Mouse (Mus musculus) heart, embryonic 16.5 days (tissue): ENCODE measurements around the gene Creb3. TPM values are rescaled to one million over a fixed set of nuclear protein-coding genes. Genes with fewer than 3 reads are reported as not detected.
"Not testable (repeated sequence)": the region's sequence is repeated elsewhere in the genome, so short reads cannot be mapped to it uniquely, and the experiment has no call there.

ENCODE experiments used
- ATAC-seq: fragments of 200-750 bp; cut with Nextera tagmentation; replicated peaks from 2 replicates; pipeline ENCODE4 v1.8.0; 2017; ENCODE audit warnings: moderate number of reproducible peaks; ENCODE audit not compliant: insufficient read depth, low FRiP score; ENCODE audit errors: extremely low read depth
- H3K27ac ChIP-seq: fragments of 300-500 bp; sonication (generic); 2 replicates; pipeline ENCODE4 v1.5.1; 2014; ENCODE audit warnings: mild to moderate bottlenecking, low read length, control low read depth, moderate library complexity
- H3K27me3 ChIP-seq: fragments of 300-500 bp; sonication (generic); 2 replicates; pipeline ENCODE4 v1.6.1; 2014; ENCODE audit warnings: low read length, mixed read lengths; ENCODE audit not compliant: control insufficient read depth, insufficient read depth
- H3K36me3 ChIP-seq: fragments of 300-500 bp; sonication (generic); 2 replicates; pipeline ENCODE4 v1.6.1; 2014; ENCODE audit not compliant: control insufficient read depth, insufficient read depth
- H3K4me1 ChIP-seq: fragments of 300-500 bp; sonication (generic); 2 replicates; pipeline ENCODE4 v1.6.1; 2014; ENCODE audit warnings: low read length, mixed read lengths; ENCODE audit not compliant: control insufficient read depth, insufficient read depth
- H3K4me2 ChIP-seq: fragments of 300-500 bp; sonication (generic); 2 replicates; pipeline ENCODE4 v1.6.1; 2014; ENCODE audit warnings: low read depth, mild to moderate bottlenecking, control low read depth, low read length
- H3K4me3 ChIP-seq: fragments of 300-500 bp; sonication (generic); 2 replicates; pipeline ENCODE4 v1.5.1; 2014; ENCODE audit warnings: mild to moderate bottlenecking, control low read depth, low read length
- H3K9ac ChIP-seq: fragments of 300-500 bp; sonication (generic); 2 replicates; pipeline ENCODE4 v1.6.1; 2014; ENCODE audit warnings: low read length, control low read depth
- H3K9me3 ChIP-seq: fragments of 300-500 bp; sonication (generic); replicated peaks from 2 replicates; pipeline ENCODE4 v1.6.1; 2016; ENCODE audit warnings: low read length; ENCODE audit not compliant: control insufficient read depth
- WGBS: fragments of 180-500 bp; shearing (Covaris S2); extraction: QIAGEN DNeasy Blood & Tissue Kit; methylation state at CpG from one replicate; pipeline ENCODE4 v1.1.7; 2014; 5-methylcytosine and 5-hydroxymethylcytosine counted together
- polyA plus RNA-seq: library from polyadenylated mRNA; unstranded; fragments of >200 nt; fragmentation: Nextera tagmentation; extraction: Ambion mirVana; gene quantifications from 2 replicates; pipeline ENCODE4 v1.2.1, GENCODE M21; 2015

Gene Creb3
- polyA plus RNA-seq, 1 experiment from 2014 or later = 60.3 TPM

DNA sequence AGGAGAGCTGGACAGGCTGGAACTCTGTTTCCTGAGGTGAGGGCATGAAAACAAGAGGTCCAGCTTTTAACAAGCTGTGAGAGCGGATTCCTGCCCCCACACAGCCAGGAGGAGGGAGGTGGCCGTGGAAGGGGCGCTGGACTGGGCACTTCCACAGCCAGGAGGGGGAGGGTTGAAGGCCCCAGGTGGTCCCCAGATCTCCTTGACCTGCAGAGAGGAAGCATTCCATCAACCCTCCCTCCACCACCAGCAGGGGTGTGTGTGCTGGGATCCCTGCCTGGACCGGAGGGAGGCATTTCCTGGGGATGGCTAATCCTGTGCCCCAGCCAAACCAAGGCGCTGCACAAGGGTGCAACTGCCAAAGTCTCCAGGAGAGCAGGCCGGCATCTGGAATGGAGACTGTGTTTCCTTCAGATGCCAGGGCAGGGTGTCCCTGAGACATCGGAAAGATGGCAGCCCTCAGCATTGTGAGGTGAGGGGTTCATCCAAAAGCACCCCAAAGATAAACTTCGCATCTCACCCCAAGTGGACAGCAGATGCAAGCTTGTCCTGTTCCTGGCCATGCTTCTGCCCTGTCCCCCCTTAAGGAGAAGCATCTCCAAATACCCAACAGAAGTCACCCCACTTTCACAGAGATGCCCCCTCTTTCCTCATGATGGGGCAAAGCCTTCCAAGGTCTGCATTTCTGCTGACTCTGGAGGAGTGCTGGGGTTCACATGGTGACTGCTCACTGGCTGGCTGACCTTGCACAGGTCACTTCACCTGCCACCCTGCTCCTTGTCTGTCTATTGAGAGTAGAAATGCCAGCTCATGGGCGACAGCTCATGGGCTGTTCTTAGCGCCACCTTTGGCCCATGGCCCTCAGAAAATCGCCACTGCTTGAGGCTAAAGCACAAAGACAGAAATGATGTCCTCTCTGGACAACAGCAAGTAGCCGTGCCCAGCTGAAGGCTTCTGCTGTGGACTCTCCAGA lies 22.6 kb downstream of the Creb3 start, which contains the start of gene Msmp:
TSS of gene Msmp (minus strand) at position 51 of the 973 bp plus-strand sequence.
- H3K9ac ChIP-seq = no peak within 1 kb of the TSS
- H3K4me2 ChIP-seq = no peak within 1 kb of the TSS
- peaks cover 9% of the 10 kb centered on the region for H3K4me1 ChIP-seq
- H3K27me3 ChIP-seq = no peaks in the 10 kb centered on the region
- H3K27ac ChIP-seq = 0 out of 2 replicates have a peak within 1 kb of the TSS, but pooled peaks have one; percentile 3
- no peak within 1 kb of the TSS for H3K4me3 ChIP-seq
- WGBS = 50% methylated on average over 12 of the region's 12 CpGs
- H3K9me3 ChIP-seq = no peaks in the 10 kb centered on the region
- no peak for ATAC-seq
- H3K36me3 ChIP-seq = peaks cover 29% of the 10 kb centered on the region

DNA sequence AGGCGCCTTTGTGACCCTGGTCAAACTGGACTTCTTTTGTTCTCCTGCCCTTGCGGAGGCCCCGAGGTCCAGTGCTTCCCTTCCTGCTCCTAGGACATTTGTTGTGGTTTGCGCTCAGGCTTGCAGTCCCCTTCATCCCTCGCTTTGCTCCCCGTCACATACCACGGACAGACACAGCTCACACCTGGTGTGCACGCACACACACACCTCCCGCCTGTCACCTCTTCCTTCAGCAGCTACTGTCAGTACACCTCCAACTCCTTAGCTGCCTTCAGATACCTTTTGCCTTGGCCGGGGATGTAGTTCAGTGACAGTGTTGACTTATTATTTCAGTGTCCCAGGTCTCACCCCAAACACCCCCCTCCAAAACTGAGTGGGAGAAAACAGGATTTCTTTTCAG lies 23.6 kb downstream of the Creb3 start:
- Histone ChIP-seq H3K36me3 (peaks cover 24% of the 10 kb centered on the region), H3K4me1 (0 out of 2 replicates have a peak, but pooled peaks cover 7% of the 10 kb centered on the region), H3K9me3 (no peaks in the 10 kb centered on the region), H3K9ac (no peak overlapping the region), H3K4me3 (no peak overlapping the region), H3K27ac (no peak overlapping the region), H3K4me2 (no peak overlapping the region), H3K27me3 (no peaks in the 10 kb centered on the region)
- WGBS = 44% methylated on average over 9 of the region's 10 CpGs
- ATAC-seq = no peak

DNA sequence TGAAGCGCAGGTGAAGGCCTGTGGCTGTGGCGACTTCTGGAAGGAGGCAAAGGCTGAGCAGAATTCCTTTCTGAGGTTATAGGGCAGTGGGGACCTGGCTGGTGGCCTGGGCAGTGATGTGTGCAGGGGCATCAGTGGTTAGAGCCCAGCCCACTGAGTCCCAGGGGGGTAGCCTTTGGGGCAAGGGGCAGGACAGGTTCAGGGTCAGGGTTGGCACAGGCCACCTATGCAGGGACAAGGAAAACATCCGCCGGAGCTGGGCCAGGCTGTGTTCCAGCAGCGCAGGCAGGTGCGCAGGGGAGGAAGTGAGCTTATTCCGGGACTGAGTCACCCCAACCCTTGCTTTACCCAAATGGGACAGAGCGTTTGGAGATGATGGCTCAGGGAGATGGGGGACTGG lies 24.3 kb downstream of the Creb3 start:
- no peak overlapping the region for H3K27ac ChIP-seq
- H3K9me3 ChIP-seq = no peaks in the 10 kb centered on the region
- H3K36me3 ChIP-seq = peaks cover 18% of the 10 kb centered on the region
- H3K4me1 ChIP-seq = 0 out of 2 replicates have a peak, but pooled peaks cover 7% of the 10 kb centered on the region
- 62% methylated on average over 8 of the region's 8 CpGs for WGBS
- no peaks in the 10 kb centered on the region for H3K27me3 ChIP-seq
- H3K9ac ChIP-seq = no peak overlapping the region
- no peak overlapping the region for H3K4me3 ChIP-seq
- ATAC-seq = no peak
- H3K4me2 ChIP-seq = no peak overlapping the region

DNA sequence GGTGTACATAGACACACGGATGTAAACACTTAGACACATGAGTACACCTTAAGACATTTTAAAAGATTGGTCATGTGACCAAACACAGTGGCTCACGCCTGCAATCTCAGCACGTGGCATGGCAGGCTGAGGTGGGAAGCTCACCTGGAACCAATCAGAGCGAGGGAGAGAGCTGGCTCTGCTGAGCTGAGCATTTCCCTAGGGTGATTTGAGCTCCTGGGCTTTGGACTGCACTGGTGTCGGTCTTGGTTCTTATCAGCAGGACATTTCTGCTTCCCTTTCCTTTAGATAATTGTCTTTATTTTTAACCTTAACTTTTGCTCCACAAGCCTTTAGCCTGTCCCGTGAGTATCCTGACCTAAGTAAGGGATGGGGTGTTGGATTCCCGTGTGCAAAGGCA lies 25.5 kb downstream of the Creb3 start:
- WGBS = 29% methylated on average over 7 of the region's 7 CpGs
- 0 out of 2 replicates have a peak, but pooled peaks have one; percentile 21 for ATAC-seq
- H3K27ac ChIP-seq = peak overlapping the region; percentile 12; the same call in 1 of the 2 replicates

DNA sequence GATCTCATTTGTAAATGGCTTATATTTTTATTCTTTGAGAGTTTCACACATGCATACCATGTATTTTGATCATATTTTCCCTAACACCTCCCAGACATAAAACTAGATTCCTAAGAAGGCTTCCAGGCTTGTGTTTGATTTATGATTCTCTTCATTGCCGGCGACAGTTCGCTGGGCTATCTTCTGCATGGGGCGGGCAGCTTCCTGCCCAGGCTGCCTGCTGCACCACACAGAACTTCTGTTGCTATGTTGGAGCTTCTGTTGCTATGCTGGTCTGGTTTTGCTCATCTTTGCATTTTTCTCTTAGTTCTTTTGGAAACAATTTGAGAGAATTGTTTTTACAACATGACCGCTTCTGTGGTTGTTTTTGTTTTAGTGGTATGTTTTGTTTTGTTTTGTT lies 29.4 kb downstream of the Creb3 start:
- no peak for ATAC-seq
- H3K36me3 ChIP-seq = no peaks in the 10 kb centered on the region
- no peak overlapping the region for H3K9ac ChIP-seq
- no peaks in the 10 kb centered on the region for H3K27me3 ChIP-seq
- H3K4me1 ChIP-seq = peaks cover 8% of the 10 kb centered on the region; the same call in 1 of the 2 replicates
- H3K27ac ChIP-seq = no peak overlapping the region
- H3K4me3 ChIP-seq = no peak overlapping the region
- H3K4me2 ChIP-seq = no peak overlapping the region
- no peaks in the 10 kb centered on the region for H3K9me3 ChIP-seq
- WGBS = 49% methylated on average over 5 of the region's 5 CpGs

More for the DNA sequence above, 25.5 kb downstream of the Creb3 start:
- Histone ChIP-seq H3K9me3 (no peaks in the 10 kb centered on the region), H3K27me3 (no peaks in the 10 kb centered on the region), H3K9ac (no peak overlapping the region), H3K36me3 (peaks cover 12% of the 10 kb centered on the region), H3K4me1 (0 out of 2 replicates have a peak, but pooled peaks cover 7% of the 10 kb centered on the region), H3K4me2 (no peak overlapping the region), H3K4me3 (no peak overlapping the region)

DNA sequence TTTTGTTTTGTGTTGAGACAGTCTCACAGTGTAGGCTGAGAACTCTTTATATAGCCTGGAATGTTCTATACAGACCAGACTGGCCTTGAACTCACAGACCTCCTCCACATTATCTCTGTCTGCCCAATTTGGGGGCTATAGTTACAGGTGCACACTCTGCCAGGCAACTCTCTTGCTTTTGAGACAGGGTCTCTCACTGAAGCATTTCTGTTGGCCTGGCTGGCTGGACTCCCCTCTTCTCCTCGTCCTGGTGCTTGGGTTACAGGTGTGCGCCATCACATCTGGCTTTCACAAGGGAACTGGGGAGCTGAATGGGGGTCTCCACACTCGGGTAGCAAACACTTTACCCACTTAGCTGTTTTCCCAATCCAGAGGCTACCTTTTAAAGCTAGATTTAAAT lies 29.8 kb downstream of the Creb3 start:
- no peak for ATAC-seq
- WGBS = 78% methylated on average over 3 of the region's 3 CpGs
- no peaks in the 10 kb centered on the region for H3K27me3 ChIP-seq
- H3K4me1 ChIP-seq = peaks cover 8% of the 10 kb centered on the region; the same call in 1 of the 2 replicates
- H3K36me3 ChIP-seq = no peaks in the 10 kb centered on the region
- no peak overlapping the region for H3K9ac ChIP-seq
- H3K9me3 ChIP-seq = no peaks in the 10 kb centered on the region
- H3K4me2 ChIP-seq = no peak overlapping the region
- no peak overlapping the region for H3K27ac ChIP-seq
- H3K4me3 ChIP-seq = no peak overlapping the region

DNA sequence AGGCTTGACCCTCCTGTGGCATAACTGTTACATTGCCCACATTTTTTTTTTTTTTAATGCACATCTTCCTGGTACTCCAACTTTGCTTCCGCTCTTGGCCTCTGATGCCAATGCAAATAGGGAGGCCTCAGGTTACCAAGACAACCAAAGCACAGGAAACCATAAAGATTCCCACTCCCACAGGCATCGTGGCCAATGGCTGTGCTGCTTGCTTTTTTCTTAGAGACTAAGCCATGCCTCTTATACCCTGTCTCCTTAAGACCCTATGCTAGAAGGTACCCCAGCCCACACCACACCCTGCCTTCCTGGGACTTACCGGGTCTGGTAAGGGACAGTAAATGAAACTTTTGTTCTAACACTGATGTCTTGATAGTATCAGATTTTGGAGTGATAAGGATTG lies 31.3 kb downstream of the Creb3 start:
- Histone ChIP-seq H3K4me3 (no peak overlapping the region), H3K36me3 (no peaks in the 10 kb centered on the region), H3K4me1 (peaks cover 3% of the 10 kb centered on the region; the same call in 1 of the 2 replicates), H3K9me3 (no peaks in the 10 kb centered on the region), H3K27me3 (no peaks in the 10 kb centered on the region), H3K9ac (no peak overlapping the region), H3K4me2 (no peak overlapping the region), H3K27ac (no peak overlapping the region)
- ATAC-seq = no peak
- WGBS = 58% methylated on average over 3 of the region's 3 CpGs

DNA sequence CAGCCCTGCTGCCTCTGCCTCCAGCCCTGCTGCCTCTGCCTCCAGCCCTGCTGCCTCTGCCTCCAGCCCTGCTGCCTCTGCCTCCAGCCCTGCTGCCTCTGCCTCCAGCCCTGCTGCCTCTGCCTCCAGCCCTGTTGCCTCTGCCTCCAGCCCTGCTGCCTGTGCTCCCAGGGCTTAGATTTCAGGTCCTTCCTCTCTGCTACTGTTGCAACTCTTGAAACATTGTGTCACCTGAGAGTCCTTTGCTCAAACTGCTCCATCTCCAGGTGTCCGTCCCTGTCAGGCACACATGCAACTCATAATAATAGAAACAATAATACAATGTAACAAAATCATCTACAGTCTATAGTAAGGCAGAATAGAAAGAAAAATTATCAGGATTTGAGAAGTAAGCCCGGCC lies 34.5 kb downstream of the Creb3 start:
- not testable (repeated sequence) for H3K4me2 ChIP-seq, H3K9ac ChIP-seq, ATAC-seq, H3K27ac ChIP-seq, H3K4me1 ChIP-seq, H3K9me3 ChIP-seq, H3K36me3 ChIP-seq, H3K27me3 ChIP-seq, H3K4me3 ChIP-seq
- WGBS = 85% methylated on average over 2 of the region's 2 CpGs

DNA sequence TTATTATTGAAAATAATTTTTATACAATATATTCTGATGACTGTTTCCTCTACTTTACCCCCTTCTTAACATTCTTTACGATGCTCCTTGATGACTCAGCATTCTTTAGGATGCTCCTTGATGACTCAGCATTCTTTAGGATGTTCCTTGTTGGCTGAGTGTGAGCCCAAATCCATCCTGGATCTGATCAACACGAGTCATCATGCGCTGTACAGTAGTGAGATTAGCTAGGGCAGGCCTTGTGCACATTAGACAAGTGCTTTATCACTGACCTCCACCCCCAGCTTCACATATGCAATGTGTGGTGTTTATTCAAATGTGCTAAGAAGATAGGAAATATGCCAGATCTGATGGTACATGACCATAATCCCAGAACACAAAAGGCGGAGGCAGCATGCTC lies 36.1 kb downstream of the Creb3 start:
- Histone ChIP-seq H3K9ac (no peak overlapping the region), H3K27me3 (no peaks in the 10 kb centered on the region), H3K27ac (no peak overlapping the region), H3K36me3 (no peaks in the 10 kb centered on the region), H3K9me3 (no peaks in the 10 kb centered on the region), H3K4me2 (no peak overlapping the region), H3K4me1 (peaks cover 3% of the 10 kb centered on the region; the same call in 1 of the 2 replicates), H3K4me3 (no peak overlapping the region)
- no peak for ATAC-seq
- 82% methylated on average over 4 of the region's 4 CpGs for WGBS
